Mouse (Mus musculus) monocyte, adult 2 months (primary cell): ENCODE measurements around the gene Gm3149.
"Not testable (repeated sequence)": the region's sequence is repeated elsewhere in the genome, so short reads cannot be mapped to it uniquely, and the experiment has no call there.

Experiments used
- DNase-seq, 2 experiments: peaks; one replicate each; pipeline ENCODE4 v3.0.0; 2022; ENCODE audit warnings: low spot score in 2 of 2, low read depth in 1 of 2

Gm3149 gene

DNA sequence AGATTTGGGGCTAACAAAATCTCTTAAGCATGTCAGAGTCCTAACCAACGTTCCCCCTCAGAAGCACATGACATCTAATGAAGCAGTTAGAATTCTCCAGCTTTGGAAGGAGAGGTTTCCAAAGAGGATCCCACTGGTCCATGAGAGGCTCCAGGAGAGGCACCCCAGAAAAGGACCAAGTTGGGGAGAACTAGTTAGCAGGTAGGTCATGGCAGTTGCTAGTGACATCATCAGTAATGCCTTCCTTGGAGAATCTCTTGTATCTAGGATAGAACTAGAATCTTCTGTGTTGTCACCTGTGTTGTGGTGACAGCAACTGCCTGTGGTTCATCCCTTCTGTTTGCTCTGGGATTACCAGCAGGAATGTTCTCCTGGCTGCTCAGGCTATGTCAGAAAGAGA is at the start of gene Gm3149:
TSS of gene Gm3149 (plus strand) at position 301 of the 400 bp plus-strand sequence.
- not testable (repeated sequence) for DNase-seq

DNA sequence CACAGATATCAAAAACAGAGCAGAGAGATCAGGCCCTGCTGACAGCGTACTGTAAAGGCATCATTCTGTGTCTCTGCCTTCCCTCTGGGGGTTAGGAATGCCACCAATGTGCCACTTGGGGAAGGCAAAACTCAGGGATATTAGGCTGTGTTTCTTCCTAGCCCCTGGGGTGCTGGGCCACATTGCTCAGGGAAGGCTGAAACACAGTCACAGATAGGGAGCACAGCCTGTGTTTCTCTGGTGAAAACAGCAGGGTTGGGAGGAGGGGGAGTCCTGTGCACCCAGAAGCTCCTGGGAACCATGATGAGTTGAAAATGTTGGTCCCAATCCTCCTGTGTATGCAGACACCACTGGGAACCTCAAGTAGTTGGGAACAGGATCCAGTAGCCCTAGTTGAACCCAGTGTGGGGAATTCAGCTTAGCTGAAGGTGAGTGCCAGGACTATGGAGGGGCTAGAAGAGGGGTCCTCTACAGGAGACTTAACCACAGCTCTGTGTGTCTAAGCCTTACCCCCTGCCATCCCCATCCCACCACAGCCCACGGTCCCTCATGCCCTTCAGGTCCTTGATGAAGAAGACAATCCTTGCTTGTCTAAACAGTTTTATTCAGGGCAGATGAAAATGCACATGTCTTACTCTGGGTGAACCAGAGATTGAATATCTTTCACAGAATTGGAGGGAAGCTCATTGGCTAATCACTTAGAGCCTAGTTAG is 47.7 kb upstream of the Gm3149 start:
- DNase-seq, result not testable (repeated sequence)

DNA sequence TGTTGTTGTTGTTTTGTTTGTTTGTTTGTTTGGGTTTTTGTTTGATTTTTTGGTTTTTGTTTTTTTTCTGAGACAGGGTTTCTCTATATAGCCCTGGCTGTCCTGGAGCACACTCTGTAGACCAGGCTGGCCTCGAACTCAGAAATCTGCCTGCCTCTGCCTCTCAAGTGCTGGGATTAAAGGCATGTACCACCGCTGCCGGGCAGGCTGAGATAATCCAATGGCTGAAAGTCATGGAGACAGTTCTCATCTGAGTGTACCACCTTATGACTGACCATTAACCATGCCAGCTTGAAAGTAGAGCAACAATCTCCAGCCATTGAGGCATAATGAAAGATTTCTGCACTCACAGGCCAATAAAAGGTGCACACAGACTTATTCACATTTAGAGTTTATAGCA is 37.3 kb upstream of the Gm3149 start:
- DNase-seq, result not testable (repeated sequence)

DNA sequence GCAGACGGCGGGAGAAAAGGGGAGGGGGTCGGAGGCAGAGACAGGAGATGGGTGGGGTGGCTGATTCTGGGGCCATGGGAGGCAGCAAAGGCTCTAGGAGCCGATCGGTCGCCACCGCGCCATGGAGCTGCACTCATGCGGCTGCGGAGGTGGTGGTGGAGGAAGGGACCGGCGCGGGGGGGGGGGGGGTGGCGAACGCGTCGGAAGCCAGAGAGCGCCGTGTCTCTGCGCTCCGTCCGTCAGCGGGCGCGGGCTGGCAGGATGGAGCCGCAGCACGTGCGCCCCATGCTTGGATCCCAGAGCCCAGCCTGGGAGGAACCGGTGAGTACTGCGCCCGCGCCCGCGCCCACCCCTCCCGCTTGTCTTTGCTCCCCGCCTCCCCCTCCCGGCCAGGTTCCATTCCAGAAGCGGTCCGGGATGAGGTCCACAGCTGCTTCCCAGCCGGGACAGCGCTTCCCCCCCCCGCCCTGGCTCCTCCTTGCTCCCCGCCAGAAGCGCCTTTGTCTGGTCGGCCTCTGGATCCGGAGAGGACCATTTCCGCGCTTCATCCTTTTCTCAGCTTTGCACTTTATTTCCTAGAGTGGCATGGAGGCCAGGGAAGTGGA is 17.5 kb downstream of the Gm3149 start, which contains the start of gene 2610042L04Rik:
TSS of gene 2610042L04Rik (plus strand) at position 288 of the 605 bp plus-strand sequence.
- DNase-seq, result not testable (repeated sequence)

DNA sequence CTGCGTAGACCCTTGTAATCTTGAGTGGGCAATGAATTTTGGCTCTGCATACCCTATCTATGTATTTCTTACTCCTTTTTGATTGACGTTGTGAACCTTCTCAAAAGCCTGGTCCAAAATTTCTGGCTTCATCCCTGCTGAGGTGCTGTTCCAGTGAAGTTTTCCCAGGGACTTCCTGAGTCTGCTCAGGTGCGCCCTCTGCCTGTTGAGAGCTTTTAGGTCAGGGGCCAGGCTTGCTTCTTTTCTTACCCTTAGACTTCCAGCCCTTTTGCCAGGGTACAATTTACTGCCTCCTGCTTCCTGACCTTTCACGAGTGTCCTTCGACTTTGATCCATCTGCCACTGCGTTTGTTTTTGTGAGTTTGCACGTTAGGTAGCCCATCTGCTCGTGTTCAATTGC is 18.4 kb downstream of the Gm3149 start:
- DNase-seq, result not testable (repeated sequence)

DNA sequence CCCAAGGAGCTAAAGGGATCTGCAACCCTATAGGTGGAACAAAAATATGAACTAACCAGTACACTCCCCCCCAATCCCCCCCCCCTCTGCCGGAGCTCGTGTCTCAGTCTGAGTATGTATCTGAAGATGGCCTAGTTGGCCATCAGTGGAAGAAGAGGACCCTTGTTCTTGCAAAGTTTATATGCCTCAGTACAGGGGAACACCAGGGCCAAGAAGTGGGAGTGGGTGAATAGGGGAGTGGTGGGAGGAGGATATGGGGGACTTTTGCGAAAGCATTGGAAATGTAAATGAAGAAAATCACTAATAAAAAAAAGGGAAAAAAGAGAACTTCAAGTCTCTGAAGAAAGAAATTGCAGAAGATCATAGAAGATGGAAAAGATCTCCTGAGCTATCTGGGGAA is 51.9 kb downstream of the Gm3149 start:
- DNase-seq, result not testable (repeated sequence)

DNA sequence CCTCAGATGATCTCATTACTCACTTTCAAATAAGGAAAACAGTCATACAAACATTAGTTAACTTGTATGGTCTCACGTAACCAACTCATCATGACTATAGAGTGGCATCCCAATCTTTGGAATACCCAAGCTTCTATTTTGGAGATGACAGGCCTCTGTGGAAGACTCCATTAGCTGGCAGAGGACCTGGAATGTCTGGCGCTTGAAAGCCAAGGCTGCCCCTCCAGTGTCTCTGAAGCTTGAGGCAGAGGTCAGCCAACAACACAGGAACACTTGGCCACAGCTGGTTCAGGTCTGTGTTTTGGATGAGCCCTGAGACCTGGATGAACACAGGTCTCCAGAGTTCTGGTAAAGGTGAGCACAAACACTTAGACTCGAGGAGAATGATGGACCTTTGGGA is 52.6 kb downstream of the Gm3149 start:
- not testable (repeated sequence) for DNase-seq
